Mouse (Mus musculus) thymus, adult 2 months (tissue): ENCODE results near the gene Olfr748. TPM values are rescaled to one million over a fixed set of nuclear protein-coding genes. Genes with fewer than 3 reads are reported as not detected.
"Not testable (repeated sequence)": the region's sequence is repeated elsewhere in the genome, so short reads cannot be mapped to it uniquely, and the experiment has no call there.

ENCODE experiments used
- DNase-seq: peaks from one replicate; pipeline ENCODE4 v3.0.0; 2021
- H3K27ac ChIP-seq: fragments of 200-500 bp; 2 replicates; pipeline ENCODE4 v1.5.1; 2012; ENCODE audit warnings: low read length, control low read depth; ENCODE audit not compliant: control insufficient read depth, insufficient read depth
- H3K27me3 ChIP-seq: fragments of 200-500 bp; 2 replicates; pipeline ENCODE4 v1.6.1; 2012; ENCODE audit warnings: mild to moderate bottlenecking, low read length, moderate library complexity, mixed read lengths; ENCODE audit not compliant: control insufficient read depth, insufficient read depth
- H3K36me3 ChIP-seq: fragments of 200-500 bp; 2 replicates; pipeline ENCODE4 v1.6.1; 2012; ENCODE audit warnings: mild to moderate bottlenecking, low read length, moderate library complexity; ENCODE audit not compliant: control insufficient read depth, insufficient read depth
- H3K4me1 ChIP-seq: fragments of 200-500 bp; replicated peaks from 2 replicates; pipeline ENCODE4 v1.6.1; 2012; ENCODE audit warnings: low read length; ENCODE audit not compliant: control insufficient read depth, insufficient read depth
- H3K4me3 ChIP-seq: fragments of 200-500 bp; 2 replicates; pipeline ENCODE4 v1.5.1; 2012; ENCODE audit warnings: mild to moderate bottlenecking, low read length, control low read depth, moderate library complexity; ENCODE audit not compliant: control insufficient read depth, insufficient read depth
- CTCF ChIP-seq: fragments of 200-500 bp; IDR thresholded peaks from 2 replicates; pipeline ENCODE4 v1.5.1; 2012; ENCODE audit warnings: mild to moderate bottlenecking, control low read depth, low read length, moderate library complexity, borderline replicate concordance; ENCODE audit not compliant: control insufficient read depth, poor library complexity, insufficient read depth; ENCODE audit errors: extremely low read depth
- POLR2A ChIP-seq: fragments of 200-500 bp; IDR thresholded peaks from 2 replicates; pipeline ENCODE4 v1.6.1; 2012; ENCODE audit warnings: mild to moderate bottlenecking, low read length, control low read depth, moderate library complexity; ENCODE audit not compliant: control insufficient read depth, poor library complexity, insufficient read depth; ENCODE audit errors: extremely low read depth
- WGBS: fragments of 180-500 bp; shearing (Covaris S2); methylation state at CpG from one replicate; pipeline ENCODE4 v1.1.7; 2018; 5-methylcytosine and 5-hydroxymethylcytosine counted together
- polyA plus RNA-seq: library from polyadenylated mRNA; depleted of rRNA; stranded (reverse); fragments of >200 nt; gene quantifications from 2 replicates; pipeline ENCODE4 v1.2.3, GENCODE M21; 2012; rRNA removed

The Olfr748 gene
- not detected in 2 replicates for polyA plus RNA-seq

GRCm38 (mm10) chr14:50707073-50707472 is at the start of gene Olfr748:
Gene Olfr748 (plus strand): TSS chr14:50707373.
- Histone ChIP-seq H3K27ac (no peak within 1 kb of the TSS), H3K4me3 (no peak within 1 kb of the TSS), H3K27me3 (no peaks in the 10 kb centered on the region), H3K4me1 (no peaks in the 10 kb centered on the region), H3K36me3 (no peaks in the 10 kb centered on the region)
- DNase-seq = no peak
- WGBS = 82% methylated on average over 1 of the region's 1 CpGs
- no peak for TF ChIP-seq CTCF
- TF ChIP-seq POLR2A = no peak

- no peak within 1 kb of the TSS for H3K27ac ChIP-seq
- no peaks in the 10 kb centered on the region for H3K36me3 ChIP-seq
- no peak for DNase-seq
- H3K27me3 ChIP-seq = no peaks in the 10 kb centered on the region
- no peak within 1 kb of the TSS for H3K4me3 ChIP-seq
- WGBS = 95% methylated on average over 3 of the region's 3 CpGs
- TF ChIP-seq CTCF (no peak), POLR2A (no peak)
- no peaks in the 10 kb centered on the region for H3K4me1 ChIP-seq
Observed at GRCm38 (mm10) chr14:50693106-50693505, 14.1 kb upstream of the Olfr748 start, which contains the start of gene Olfr747. Gene Olfr747 (minus strand): TSS chr14:50693206.

DNA sequence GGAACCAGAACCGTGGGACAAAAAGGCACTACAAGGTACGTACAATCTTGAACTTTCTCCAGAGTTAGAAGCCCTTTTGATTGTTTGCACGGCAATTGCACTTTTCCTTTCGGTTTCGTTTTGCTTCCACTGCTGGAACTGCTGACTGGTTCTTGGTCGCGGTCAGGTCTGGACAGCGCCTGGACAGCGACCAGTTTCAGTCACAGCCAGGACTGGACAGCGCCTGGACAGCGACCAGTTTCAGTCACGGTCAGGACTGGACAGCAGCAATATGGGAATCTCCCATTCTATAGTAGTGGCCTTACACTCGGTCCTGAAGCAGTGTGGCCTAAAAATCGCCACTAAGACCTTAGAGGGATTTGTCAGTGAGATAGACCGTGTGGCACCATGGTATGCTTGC is 12.7 kb downstream of the Olfr748 start:
- not testable (repeated sequence) for H3K27me3 ChIP-seq, DNase-seq, H3K27ac ChIP-seq, H3K36me3 ChIP-seq, H3K4me3 ChIP-seq, H3K4me1 ChIP-seq
- 94% methylated on average over 15 of the region's 15 CpGs for WGBS

DNA sequence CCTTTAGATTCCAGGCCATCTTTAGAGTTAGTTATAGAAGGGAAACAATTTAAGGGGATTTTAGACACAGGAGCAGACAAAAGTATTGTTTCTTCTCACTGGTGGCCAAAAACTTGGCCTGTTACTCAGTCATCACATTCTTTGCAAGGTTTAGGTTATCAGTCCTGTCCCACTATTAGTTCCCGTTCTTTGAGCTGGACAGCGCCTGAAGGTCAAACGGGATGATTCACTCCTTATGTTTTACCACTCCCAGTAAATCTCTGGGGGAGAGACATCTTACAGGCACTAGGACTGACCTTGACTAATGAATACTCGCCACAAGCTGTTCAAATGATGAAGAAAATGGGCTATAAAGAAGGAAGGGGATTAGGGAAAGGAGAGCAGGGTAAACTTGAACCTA is 15.2 kb downstream of the Olfr748 start:
- not testable (repeated sequence) for H3K36me3 ChIP-seq, H3K4me1 ChIP-seq, H3K27ac ChIP-seq, DNase-seq, H3K4me3 ChIP-seq, H3K27me3 ChIP-seq
- 93% methylated on average over 4 of the region's 4 CpGs for WGBS

DNA sequence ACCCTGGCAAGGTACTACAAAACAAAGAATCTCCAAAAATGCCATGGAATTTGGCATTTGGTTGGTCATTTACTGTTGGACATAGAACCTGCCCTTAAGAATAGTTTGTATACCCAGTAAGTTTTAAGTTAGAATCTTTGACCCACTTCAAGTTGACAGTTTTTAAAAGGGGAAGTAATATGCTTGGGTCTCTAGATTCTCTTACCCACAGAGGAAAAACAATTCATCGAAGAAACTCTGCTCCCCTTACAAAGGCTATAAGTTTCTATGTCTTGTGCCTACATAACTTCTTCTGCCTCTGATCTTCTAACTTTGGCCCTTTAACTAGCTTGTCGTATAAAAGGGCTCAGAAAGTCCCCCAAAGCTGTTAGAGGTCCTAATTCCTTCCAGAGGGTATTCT is 33.2 kb downstream of the Olfr748 start:
- Histone ChIP-seq H3K27ac (no peak overlapping the region), H3K36me3 (no peaks in the 10 kb centered on the region), H3K4me1 (no peaks in the 10 kb centered on the region), H3K4me3 (no peak overlapping the region), H3K27me3 (no peaks in the 10 kb centered on the region)
- TF ChIP-seq CTCF = no peak
- TF ChIP-seq POLR2A = no peak
- WGBS = 14% methylated on average over 2 of the region's 2 CpGs
- no peak for DNase-seq

GRCm38 (mm10) chr14:50741584-50741983 is 34.4 kb downstream of the Olfr748 start:
- 89% methylated on average over 2 of the region's 2 CpGs for WGBS
- no peaks in the 10 kb centered on the region for H3K36me3 ChIP-seq
- H3K27ac ChIP-seq = no peak overlapping the region
- H3K4me1 ChIP-seq = no peaks in the 10 kb centered on the region
- TF ChIP-seq CTCF (no peak), POLR2A (no peak)
- no peak overlapping the region for H3K4me3 ChIP-seq
- no peak for DNase-seq
- H3K27me3 ChIP-seq = no peaks in the 10 kb centered on the region

DNA sequence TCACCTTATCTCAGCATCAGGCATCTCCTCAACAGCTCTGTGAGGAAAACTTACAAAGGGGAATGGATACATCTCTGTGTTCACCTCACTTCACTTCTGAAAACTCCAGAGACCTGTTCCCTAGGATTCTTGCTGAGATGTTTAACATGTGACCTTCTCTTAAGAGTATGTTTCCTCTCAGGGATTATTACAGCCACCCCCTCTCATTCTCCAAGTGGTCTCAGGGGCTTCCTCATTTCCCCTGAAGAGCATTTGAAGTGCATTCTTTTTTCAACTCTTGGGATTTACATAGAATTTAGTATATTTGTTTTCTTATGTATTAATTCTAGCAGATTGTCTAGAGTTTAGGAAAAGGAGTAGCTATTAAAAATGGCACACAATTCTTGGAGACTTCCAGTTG is 37.8 kb downstream of the Olfr748 start, which contains the start of gene Olfr749:
Gene Olfr749 (minus strand): TSS at position 101 of the 400 bp plus-strand sequence.
- TF ChIP-seq POLR2A (no peak), CTCF (no peak)
- DNase-seq = no peak
- H3K27ac ChIP-seq = no peak within 1 kb of the TSS
- no peak within 1 kb of the TSS for H3K4me3 ChIP-seq
- H3K27me3 ChIP-seq = no peaks in the 10 kb centered on the region
- H3K36me3 ChIP-seq = no peaks in the 10 kb centered on the region
- H3K4me1 ChIP-seq = no peaks in the 10 kb centered on the region
